Mouse (Mus musculus) CD4-positive, CD25-positive, alpha-beta regulatory T cell, adult 9 weeks (primary cell): ENCODE measurements around the gene Gm17783. TPM values are rescaled to one million over a fixed set of nuclear protein-coding genes. Genes with fewer than 3 reads are reported as not detected.

Experiments used
- polyA plus RNA-seq: library from polyadenylated mRNA; unstranded; fragments of 100-300 nt; shearing (Covaris generic); gene quantifications from one replicate; pipeline ENCODE4 v1.2.1, GENCODE M21; 2017

Gene Gm17783
- polyA plus RNA-seq: not detected

DNA sequence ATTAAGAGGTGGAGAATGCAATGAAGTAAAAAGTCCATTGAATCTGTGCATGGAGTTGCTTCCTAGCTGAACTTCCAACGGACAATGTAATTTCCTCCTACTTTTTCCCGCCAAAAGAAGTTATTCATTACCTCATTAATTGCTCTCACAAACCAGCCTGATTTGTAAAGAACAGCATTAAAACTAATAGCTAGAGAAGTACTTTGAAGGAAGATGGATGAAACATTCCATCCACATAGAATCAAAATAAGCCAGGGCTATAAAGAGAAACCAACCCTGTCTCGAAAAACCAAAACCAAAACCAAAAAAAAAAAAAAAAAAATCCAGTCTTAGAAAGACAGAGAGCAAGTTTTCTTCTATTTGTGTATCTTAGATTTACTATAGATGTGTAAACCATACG, at the start of gene Gm17783:
Gm17783 (minus strand) TSS at position 101 of the 400 bp plus-strand sequence.

GRCm38 (mm10) chr16:45535009-45535408, 3.2 kb upstream of the Gm17783 start, which contains the start of gene Slc9c1:
TSS of gene Slc9c1 (plus strand) at chr16:45535309.

DNA sequence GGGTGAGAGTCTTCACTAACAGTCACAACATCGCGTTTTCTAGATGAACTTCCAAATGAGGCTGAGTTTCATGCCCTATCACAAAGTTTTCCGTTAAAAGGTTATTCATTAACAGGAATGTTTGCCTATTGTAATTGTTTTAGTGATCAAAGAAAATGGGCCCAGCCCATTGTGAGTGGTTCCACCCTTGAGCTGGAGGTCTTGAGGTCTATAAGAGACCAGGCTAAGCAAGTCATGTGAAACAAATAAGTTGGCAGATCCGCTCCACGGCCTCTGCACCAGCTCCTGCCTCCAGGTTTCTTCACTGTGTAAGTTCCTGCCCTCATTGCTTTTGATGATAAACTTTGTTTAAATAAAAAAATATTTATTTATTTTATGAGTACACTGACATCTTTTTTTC, 38.9 kb downstream of the Gm17783 start, which contains the start of gene Gm609:
Gm609 (minus strand) TSS at position 43 of the 400 bp plus-strand sequence.

Other genes starting within 250 kb of the Gm17783 start
- gene Cd200, start 123.0 kb downstream of the Gm17783 start, polyA plus RNA-seq: 147 TPM
- gene Gm609, start 39.1 kb downstream of the Gm17783 start, polyA plus RNA-seq: 0.14 TPM
- gene Slc9c1, start 3.3 kb upstream of the Gm17783 start, polyA plus RNA-seq: not detected
- not detected for gene Gcsam, start 78.3 kb upstream of the Gm17783 start, polyA plus RNA-seq
- not detected for gene BC016579, start 122.0 kb upstream of the Gm17783 start, polyA plus RNA-seq
- gene Tmprss7, start 161.6 kb upstream of the Gm17783 start, polyA plus RNA-seq: not detected
- gene Tagln3, start 192.6 kb upstream of the Gm17783 start, polyA plus RNA-seq: 0.22 TPM
- 30.0 TPM for gene Abhd10, start 210.9 kb upstream of the Gm17783 start, polyA plus RNA-seq